10 mouse cellular contexts compared by ENCODE assay signal in genomic region chr12:84173309-84173915, GRCm38 (mm10). TPM values are rescaled to one million over a fixed set of nuclear protein-coding genes. Genes with fewer than 3 reads are reported as not detected.
DNase-seq lines count a peak whose midpoint lies in the region; ATAC-seq and TF ChIP-seq lines count a peak whose summit lies in the region.
"Had no signal": no experiment of that assay in that cellular context is flagged by ENCODE, and none has a peak within 500 bp of the region (broad histone marks: within the 10 kb centered on the region; RNA-seq: fewer than 3 reads in every experiment).

No protein-coding gene starts in this region.

- WGBS in heart, adult 2 months, result 91% methylated on average over 13 of the region's 13 CpGs
- WGBS in heart, embryonic 11.5 days (ENCODE audit: insufficient replicate concordance), result 90% methylated on average over 13 of the region's 13 CpGs
- 82% methylated on average over 13 of the region's 13 CpGs for WGBS in lung, embryonic 16.5 days
- WGBS in small intestine, adult 2 months, result 65% methylated on average over 13 of the region's 13 CpGs
- WGBS in midbrain, embryonic 13.5 days, result 97% methylated on average over 13 of the region's 13 CpGs

- H3K79me2 ChIP-seq in heart, adult 2 months (replicated peaks; ENCODE audit: control insufficient read depth, insufficient read depth, low read length), result peaks cover 10% of the 10 kb centered on the region

- no peak overlapping the region for H3K9ac ChIP-seq in heart, adult 2 months (ENCODE audit: low read depth, low read length)
- no peak overlapping the region for H3K9ac ChIP-seq in heart, embryonic 11.5 days (ENCODE audit: low read depth, low read length)
- peak overlapping the region; percentile 3; the same call in 1 of the 2 replicates for H3K9ac ChIP-seq in lung, embryonic 16.5 days (ENCODE audit: low read length)
- H3K9ac ChIP-seq in midbrain, embryonic 13.5 days (replicated peaks), result no peak overlapping the region
- H3K9ac ChIP-seq: limb, embryonic 12.5 days had no signal

- no peak for DNase-seq in heart, adult 2 months
- no peak for DNase-seq in lung, postnatal 14 days

- peak overlapping the region; percentile 84 for H3K27ac ChIP-seq in heart, adult 2 months
- no peak overlapping the region for H3K27ac ChIP-seq in heart, embryonic 11.5 days (ENCODE audit: low read depth, low read length)
- peak overlapping the region; percentile 96 for H3K27ac ChIP-seq in lung, embryonic 16.5 days (ENCODE audit: low read length)
- H3K27ac ChIP-seq in brown adipose tissue, adult 24 weeks (replicated peaks; ENCODE audit: low read depth, low read length), result peak overlapping the region; percentile 92
- peak overlapping the region; percentile 97 for H3K27ac ChIP-seq in small intestine, adult 2 months (ENCODE audit: insufficient read depth, low read depth, low read length)
- H3K27ac ChIP-seq in midbrain, embryonic 13.5 days, result no peak overlapping the region

- no peak overlapping the region for H3K4me2 ChIP-seq in heart, embryonic 11.5 days
- H3K4me2 ChIP-seq in lung, embryonic 16.5 days (ENCODE audit: low read depth, low read length), result no peak overlapping the region
- H3K4me2 ChIP-seq in midbrain, embryonic 13.5 days (replicated peaks), result no peak overlapping the region
- H3K4me2 ChIP-seq: limb, embryonic 12.5 days had no signal

- no peaks in the 10 kb centered on the region for H3K27me3 ChIP-seq in heart, adult 2 months (ENCODE audit: control insufficient read depth, insufficient read depth, low read length)
- H3K27me3 ChIP-seq in heart, embryonic 11.5 days (ENCODE audit: control insufficient read depth, insufficient read depth, low read length), result no peaks in the 10 kb centered on the region
- H3K27me3 ChIP-seq in lung, embryonic 16.5 days (ENCODE audit: control insufficient read depth, insufficient read depth, low read depth, low read length), result no peaks in the 10 kb centered on the region
- no peaks in the 10 kb centered on the region for H3K27me3 ChIP-seq in small intestine, adult 2 months (ENCODE audit: control insufficient read depth, insufficient read depth, low read length)
- H3K27me3 ChIP-seq in midbrain, embryonic 13.5 days, result no peaks in the 10 kb centered on the region
- H3K27me3 ChIP-seq: limb, embryonic 12.5 days had no signal

- no peak for TF ChIP-seq POLR2A in heart, adult 2 months (IDR thresholded peaks at IDR 0.05; ENCODE audit: insufficient read depth, low read depth, low read length)
- no peak for TF ChIP-seq POLR2A in small intestine, adult 2 months (IDR thresholded peaks at IDR 0.05; ENCODE audit: low read depth, low read length)

- no peak for TF ChIP-seq EP300 in heart, adult 2 months (IDR thresholded peaks at IDR 0.05; ENCODE audit: insufficient read depth, low read depth, low read length)

- peaks cover 2% of the 10 kb centered on the region; the same call in 1 of the 2 replicates for H3K36me3 ChIP-seq in heart, adult 2 months (ENCODE audit: control insufficient read depth, insufficient read depth, low read length)
- peaks cover 9% of the 10 kb centered on the region; the same call in 1 of the 2 replicates for H3K36me3 ChIP-seq in heart, embryonic 11.5 days (ENCODE audit: control insufficient read depth, insufficient read depth, low read length)
- H3K36me3 ChIP-seq in lung, embryonic 16.5 days (ENCODE audit: control insufficient read depth, insufficient read depth, low read length), result peaks cover 21% of the 10 kb centered on the region
- peaks cover 33% of the 10 kb centered on the region for H3K36me3 ChIP-seq in small intestine, adult 2 months (ENCODE audit: control insufficient read depth, insufficient read depth, low read length)
- peaks cover 31% of the 10 kb centered on the region for H3K36me3 ChIP-seq in midbrain, embryonic 13.5 days

- ATAC-seq in heart, embryonic 11.5 days (replicated peaks; ENCODE audit: insufficient number of reproducible peaks, low FRiP score, low TSS enrichment), result no peak
- ATAC-seq in lung, embryonic 16.5 days (ENCODE audit: low read depth), result no peak
- no peak for ATAC-seq in erythroid progenitor cell, adult 5-6 weeks (replicated peaks; ENCODE audit: low FRiP score, poor library complexity, severe bottlenecking)
- ATAC-seq in midbrain, embryonic 13.5 days, result no peak

- TF ChIP-seq CTCF in heart, adult 2 months (IDR thresholded peaks at IDR 0.05), result no peak
- no peak for TF ChIP-seq CTCF in small intestine, adult 2 months (IDR thresholded peaks at IDR 0.05; ENCODE audit: extremely low read depth, insufficient read length, insufficient replicate concordance, low read depth, low read length)

- no peaks in the 10 kb centered on the region for H3K9me3 ChIP-seq in heart, embryonic 11.5 days (replicated peaks; ENCODE audit: control insufficient read depth, low read length)
- H3K9me3 ChIP-seq in lung, embryonic 16.5 days (ENCODE audit: control insufficient read depth, low read length), result no peaks in the 10 kb centered on the region
- no peaks in the 10 kb centered on the region for H3K9me3 ChIP-seq in midbrain, embryonic 13.5 days
- H3K9me3 ChIP-seq: limb, embryonic 12.5 days had no signal

- peaks cover 33% of the 10 kb centered on the region for H3K4me1 ChIP-seq in heart, adult 2 months (ENCODE audit: control insufficient read depth, insufficient read depth, low read length)
- H3K4me1 ChIP-seq in heart, embryonic 11.5 days (ENCODE audit: control insufficient read depth, insufficient read depth, low read length), result peaks cover 47% of the 10 kb centered on the region
- peaks cover 51% of the 10 kb centered on the region for H3K4me1 ChIP-seq in lung, embryonic 16.5 days (replicated peaks; ENCODE audit: control insufficient read depth, insufficient read depth, low read length)
- H3K4me1 ChIP-seq in brown adipose tissue, adult 24 weeks (ENCODE audit: control insufficient read depth, insufficient read depth, insufficient read length, low read length), result peaks cover 56% of the 10 kb centered on the region
- peaks cover 50% of the 10 kb centered on the region for H3K4me1 ChIP-seq in small intestine, adult 2 months (ENCODE audit: control insufficient read depth, insufficient read depth, insufficient read length, low read length)
- peaks cover 35% of the 10 kb centered on the region for H3K4me1 ChIP-seq in midbrain, embryonic 13.5 days (replicated peaks)

- no peak overlapping the region for H3K4me3 ChIP-seq in heart, adult 2 months
- no peak overlapping the region for H3K4me3 ChIP-seq in heart, embryonic 11.5 days (ENCODE audit: low read depth, low read length)
- no peak overlapping the region for H3K4me3 ChIP-seq in lung, embryonic 16.5 days (ENCODE audit: low read length)
- no peak overlapping the region; the same call in 1 of the 2 replicates for H3K4me3 ChIP-seq in brown adipose tissue, adult 24 weeks (ENCODE audit: insufficient read depth, low read depth, low read length)
- H3K4me3 ChIP-seq in small intestine, adult 2 months (ENCODE audit: low read depth, low read length), result peak overlapping the region; percentile 18; the same call in 1 of the 2 replicates
- no peak overlapping the region for H3K4me3 ChIP-seq in midbrain, embryonic 13.5 days (replicated peaks)
- H3K4me3 ChIP-seq: limb, embryonic 12.5 days had no signal

- intact Hi-C loops in heart, adult 2 months (cut with DNase I), result no loop called here

RNA-seq across cellular contexts. Expression of gene Pnma1, which starts 25.1 kb away (rescaled TPM):
- total RNA-seq in heart, adult 2 months (2021), result under 1 TPM; 0.10 to 0.20 TPM
- 0.04 and 0.06 TPM in 2 replicates for polyA plus RNA-seq in heart, adult 2 months (2012; rRNA removed)
- polyA plus RNA-seq in heart, embryonic 11.5 days (2014; fragmentation: Nextera tagmentation; extraction: Ambion mirVana), result 0.50 and 0.62 TPM in 2 replicates
- polyA plus RNA-seq in lung, embryonic 16.5 days (2015; fragmentation: Nextera tagmentation; extraction: Ambion mirVana), result 2.0 and 2.2 TPM in 2 replicates
- not detected in 2 replicates for polyA plus RNA-seq in brown adipose tissue, adult 24 weeks (2012; ENCODE audit: insufficient read depth, insufficient read length, missing spikeins)
- polyA plus RNA-seq in small intestine, adult 2 months (2012; rRNA removed), result 0.10 and 0.33 TPM in 2 replicates
- 8.4 and 11.9 TPM in 2 replicates for total RNA-seq in erythroid progenitor cell, adult 5-6 weeks (2015; ENCODE audit: low replicate concordance)
- 13.5 and 15.9 TPM in 2 replicates for total RNA-seq in erythroid progenitor cell, adult 5-6 weeks (2017; ENCODE audit: low replicate concordance)
- 5.5 and 6.5 TPM in 2 replicates for polyA plus RNA-seq in midbrain, embryonic 13.5 days (2015; fragmentation: Nextera tagmentation; extraction: Ambion mirVana)

RNA-seq across cellular contexts. Expression of gene Elmsan1, which starts 45.3 kb away (rescaled TPM):
- total RNA-seq in heart, adult 2 months (2021), result 10 to 100 TPM; 12.3 to 14.7 TPM
- polyA plus RNA-seq in heart, adult 2 months (2012; rRNA removed), result 8.1 and 8.4 TPM in 2 replicates
- polyA plus RNA-seq in heart, embryonic 11.5 days (2014; fragmentation: Nextera tagmentation; extraction: Ambion mirVana), result 5.9 and 7.1 TPM in 2 replicates
- 11.1 and 12.1 TPM in 2 replicates for polyA plus RNA-seq in lung, embryonic 16.5 days (2015; fragmentation: Nextera tagmentation; extraction: Ambion mirVana)
- polyA plus RNA-seq in brown adipose tissue, adult 24 weeks (2012; ENCODE audit: insufficient read depth, insufficient read length, missing spikeins), result 6.9 and 9.5 TPM in 2 replicates
- polyA plus RNA-seq in small intestine, adult 2 months (2012; rRNA removed), result 8.9 and 25.9 TPM in 2 replicates
- 20.9 and 23.5 TPM in 2 replicates for total RNA-seq in erythroid progenitor cell, adult 5-6 weeks (2015; ENCODE audit: low replicate concordance)
- total RNA-seq in erythroid progenitor cell, adult 5-6 weeks (2017; ENCODE audit: low replicate concordance), result 29.0 and 51.1 TPM in 2 replicates
- 3.6 and 5.2 TPM in 2 replicates for polyA plus RNA-seq in midbrain, embryonic 13.5 days (2015; fragmentation: Nextera tagmentation; extraction: Ambion mirVana)

RNA-seq across cellular contexts. Expression of gene Dnal1, which starts 59.2 kb away (rescaled TPM):
- 1 to 10 TPM; 6.9 to 7.9 TPM for total RNA-seq in heart, adult 2 months (2021)
- polyA plus RNA-seq in heart, adult 2 months (2012; rRNA removed), result 3.4 and 5.4 TPM in 2 replicates
- polyA plus RNA-seq in heart, embryonic 11.5 days (2014; fragmentation: Nextera tagmentation; extraction: Ambion mirVana), result 2.9 and 3.1 TPM in 2 replicates
- polyA plus RNA-seq in lung, embryonic 16.5 days (2015; fragmentation: Nextera tagmentation; extraction: Ambion mirVana), result 5.7 and 8.6 TPM in 2 replicates
- polyA plus RNA-seq in brown adipose tissue, adult 24 weeks (2012; ENCODE audit: insufficient read depth, insufficient read length, missing spikeins), result 2.5 and 3.5 TPM in 2 replicates
- 0.38 and 0.68 TPM in 2 replicates for polyA plus RNA-seq in small intestine, adult 2 months (2012; rRNA removed)
- total RNA-seq in erythroid progenitor cell, adult 5-6 weeks (2015; ENCODE audit: low replicate concordance), result not detected in 2 replicates
- 0.08 and 2.2 TPM in 2 replicates for total RNA-seq in erythroid progenitor cell, adult 5-6 weeks (2017; ENCODE audit: low replicate concordance)
- polyA plus RNA-seq in midbrain, embryonic 13.5 days (2015; fragmentation: Nextera tagmentation; extraction: Ambion mirVana), result 7.8 and 9.7 TPM in 2 replicates
- total RNA-seq: monocyte, adult 5-6 weeks had no signal

Comparison
In these comparisons a context has a peak if more than half of its experiments do, and no peak if none do; other contexts are left out.
1. H3K27ac ChIP-seq: peak in heart, adult 2 months (single experiment), lung, embryonic 16.5 days (single experiment), brown adipose tissue, adult 24 weeks (single experiment) and small intestine, adult 2 months (single experiment); none in heart, embryonic 11.5 days (single experiment) and midbrain, embryonic 13.5 days (single experiment).